Mouse (Mus musculus): Measurements from ENCODE around the gene Kansl1.

- 0 out of 2 replicates have a peak, but pooled peaks have one; percentile 39 for TF ChIP-seq MAX (IDR thresholded peaks at IDR 0.05; ENCODE audit: low read length)
- peak; percentile 22 to 89; a peak in 3 of 4 replicates for TF ChIP-seq CTCF (conservative IDR thresholded peaks at IDR 0.05 in 1 of 2, IDR thresholded peaks at IDR 0.05 in 1 of 2; ENCODE audit: low read depth in 2 of 2, low read length in 2 of 2)
- TF ChIP-seq POLR2A (IDR thresholded peaks at IDR 0.05; ENCODE audit: low read depth, low read length): no peak
- no peak for TF ChIP-seq CHD1 (IDR thresholded peaks at IDR 0.05; ENCODE audit: low read depth, low read length)
- no peak for TF ChIP-seq PAX5 (IDR thresholded peaks at IDR 0.05; ENCODE audit: low read length)
- TF ChIP-seq HCFC1 (IDR thresholded peaks at IDR 0.05; ENCODE audit: low read depth, low read length): peak; percentile 19; the same call in 1 of the 2 replicates
- TF ChIP-seq MEF2A (IDR thresholded peaks at IDR 0.05; ENCODE audit: borderline replicate concordance, low read depth, low read length): no peak
- TF ChIP-seq TCF12 (IDR thresholded peaks at IDR 0.05; ENCODE audit: low read depth, low read length): peak; percentile 40; the same call in 1 of the 2 replicates
- no peak for TF ChIP-seq USF1 (IDR thresholded peaks at IDR 0.05; ENCODE audit: low read depth, low read length)
- no peak for TF ChIP-seq UBTF (IDR thresholded peaks at IDR 0.05; ENCODE audit: low read depth, low read length)
- no peak for TF ChIP-seq ZNF384 (IDR thresholded peaks at IDR 0.05; ENCODE audit: low read depth, low read length)
- TF ChIP-seq POLR2AphosphoS2 (IDR thresholded peaks at IDR 0.05; ENCODE audit: low read depth, low read length): no peak
- no peak for TF ChIP-seq USF2 (conservative IDR thresholded peaks at IDR 0.05; ENCODE audit: low read depth, low read length)
Observed at GRCm38 (mm10) chr11:104289199-104290031, 179.2 kb downstream of the Kansl1 start.

Measured in CH12.LX (cell line).